Mouse (Mus musculus) embryonic fibroblast, embryonic 13.5 days (primary cell): Measurements from ENCODE around the gene Zfand6.

Source experiments
- CTCF ChIP-seq: IDR thresholded peaks from 2 replicates; pipeline ENCODE4 v1.5.1; 2011; ENCODE audit warnings: mild to moderate bottlenecking, control low read depth, low read length, moderate library complexity, borderline replicate concordance; ENCODE audit not compliant: insufficient read depth
- POLR2A ChIP-seq: IDR thresholded peaks from 2 replicates; pipeline ENCODE4 v1.6.1; 2011; ENCODE audit warnings: low read depth, mild to moderate bottlenecking, control low read depth, low read length, moderate library complexity

- TF ChIP-seq CTCF (no peak), POLR2A (no peak)
Observed at GRCm38 (mm10) chr7:84587101-84587783, 102.5 kb downstream of the Zfand6 start.
